In the genomic region with DNA sequence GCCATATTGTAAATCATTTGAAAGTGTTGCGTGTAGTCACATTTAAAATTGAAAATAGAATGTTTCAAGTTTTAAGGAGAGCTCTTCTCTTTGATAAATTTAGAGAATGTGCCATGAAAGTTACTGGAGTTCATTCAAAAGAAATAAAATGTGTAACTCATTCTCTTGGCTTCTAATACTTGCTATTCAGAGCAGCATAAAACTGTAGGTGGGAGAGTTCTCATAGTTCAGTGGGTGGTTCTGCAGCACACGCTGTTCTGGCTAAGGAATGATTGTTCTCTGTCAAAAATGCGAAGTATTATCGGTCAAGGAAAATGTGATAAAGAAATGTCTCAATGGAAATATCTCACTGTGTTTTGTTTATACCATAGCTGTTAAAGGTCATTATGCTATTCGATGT, we compare ENCODE assay signal across 21 mouse cellular contexts.
A peak's percentile ranks its signal among the peaks of the same experiment; 100 is the strongest.
DNase-seq lines count a peak whose midpoint lies in the region; ATAC-seq and TF ChIP-seq lines count a peak whose summit lies in the region.
"Had no signal": no experiment of that assay in that cellular context is flagged by ENCODE, and none has a peak within 500 bp of the region (broad histone marks: within the 10 kb centered on the region; RNA-seq: fewer than 3 reads in every experiment).

No protein-coding gene starts in this region.

- H3K27ac ChIP-seq in forebrain, postnatal 0 days (ENCODE audit: low read depth, low read length): no peak overlapping the region
- H3K27ac ChIP-seq: embryonic facial prominence, embryonic 13.5 days; forebrain, embryonic 13.5 days; hindbrain, embryonic 12.5 days had no signal

- H3K9me3 ChIP-seq in forebrain, postnatal 0 days (ENCODE audit: low read length): no peaks in the 10 kb centered on the region
- H3K9me3 ChIP-seq: embryonic facial prominence, embryonic 13.5 days; forebrain, embryonic 13.5 days; G1E; heart, embryonic 12.5 days; hindbrain, embryonic 12.5 days had no signal

- H3K4me3 ChIP-seq in forebrain, postnatal 0 days (ENCODE audit: low read depth, low read length): no peak overlapping the region
- H3K4me3 ChIP-seq: embryonic facial prominence, embryonic 13.5 days; forebrain, embryonic 13.5 days; heart, embryonic 12.5 days; hindbrain, embryonic 12.5 days had no signal

- no peak overlapping the region for H3K4me2 ChIP-seq in forebrain, postnatal 0 days (ENCODE audit: low read depth)
- H3K4me2 ChIP-seq: embryonic facial prominence, embryonic 13.5 days; forebrain, embryonic 13.5 days; heart, embryonic 12.5 days; hindbrain, embryonic 12.5 days had no signal

- TF ChIP-seq CTCF in forebrain, postnatal 0 days (IDR thresholded peaks at IDR 0.05; ENCODE audit: low read depth): no peak

- no peaks in the 10 kb centered on the region for H3K36me3 ChIP-seq in forebrain, postnatal 0 days (ENCODE audit: insufficient read depth)
- H3K36me3 ChIP-seq: embryonic facial prominence, embryonic 13.5 days; G1E; heart, embryonic 12.5 days; hindbrain, embryonic 12.5 days had no signal

- ATAC-seq in frontal cortex, adult (ENCODE audit: low TSS enrichment): peak; percentile 77
- ATAC-seq in forebrain, postnatal 0 days: no peak
- ATAC-seq: CD4-positive, CD25-positive, alpha-beta regulatory T cell, adult 4 months; forebrain, embryonic 13.5 days; hindbrain, embryonic 16.5 days had no signal

- H3K4me1 ChIP-seq in forebrain, postnatal 0 days (ENCODE audit: insufficient read depth): no peaks in the 10 kb centered on the region
- H3K4me1 ChIP-seq: embryonic facial prominence, embryonic 13.5 days; forebrain, embryonic 13.5 days; heart, embryonic 12.5 days; hindbrain, embryonic 12.5 days had no signal

- WGBS in forebrain, postnatal 0 days: 79% methylated on average over 5 of the region's 5 CpGs

- H3K9ac ChIP-seq in forebrain, postnatal 0 days: no peak overlapping the region
- H3K9ac ChIP-seq: embryonic facial prominence, embryonic 13.5 days; forebrain, embryonic 13.5 days; heart, embryonic 12.5 days; hindbrain, embryonic 12.5 days had no signal

- DNase-seq in frontal cortex, postnatal 36 days (ENCODE audit: low spot score in 2 of 2): no peak
- DNase-seq in layer of hippocampus, adult 9-11 months: peak; percentile 5
- no peak for DNase-seq in layer of hippocampus, postnatal 36 days
- peak; percentile 15 for DNase-seq in testis, postnatal 14 days (ENCODE audit: low spot score)
- DNase-seq in testis, postnatal 10 days (ENCODE audit: low spot score): no peak
- no peak for DNase-seq in forebrain, postnatal 0 days
- DNase-seq: adrenal gland, postnatal 10 days; B cell, adult 2 months; cerebellum, adult 11-12 months; cerebellum, adult 9-10 months; cerebellum, postnatal 36 days; gastrocnemius, postnatal 25 days; heart, postnatal 4 days had no signal

- H3K27me3 ChIP-seq in forebrain, postnatal 0 days (ENCODE audit: insufficient read depth, low read length): no peaks in the 10 kb centered on the region
- H3K27me3 ChIP-seq: embryonic facial prominence, embryonic 13.5 days; forebrain, embryonic 13.5 days; heart, embryonic 12.5 days; hindbrain, embryonic 12.5 days had no signal

Comparison
In these comparisons a context has a peak if more than half of its experiments do, and no peak if none do; other contexts are left out.
1. DNase-seq: peak in layer of hippocampus, adult 9-11 months (single experiment) and testis, postnatal 14 days (single experiment); none in frontal cortex, postnatal 36 days (0 of 2), layer of hippocampus, postnatal 36 days (0 of 2), testis, postnatal 10 days (single experiment) and forebrain, postnatal 0 days (single experiment).